Mouse (Mus musculus) cortical plate, adult 2 months (tissue): Measurements from ENCODE around the gene Chchd3. TPM values are rescaled to one million over a fixed set of nuclear protein-coding genes. Genes with fewer than 3 reads are reported as not detected.

Experiments used
- H3K27ac ChIP-seq: fragments of 200-500 bp; 2 replicates; pipeline ENCODE4 v1.5.1; 2012; ENCODE audit warnings: low read length, control low read depth, inconsistent platforms; ENCODE audit not compliant: insufficient read depth
- H3K4me1 ChIP-seq: fragments of 200-500 bp; 2 replicates; pipeline ENCODE4 v1.6.1; 2011; ENCODE audit warnings: low read length; ENCODE audit not compliant: control insufficient read depth, insufficient read depth
- H3K4me3 ChIP-seq: fragments of 200-500 bp; 2 replicates; pipeline ENCODE4 v1.5.1; 2011; ENCODE audit warnings: mild to moderate bottlenecking, low read length, control low read depth; ENCODE audit not compliant: insufficient read depth
- CTCF ChIP-seq: fragments of 200-500 bp; IDR thresholded peaks from 2 replicates; pipeline ENCODE4 v1.5.1; 2011; ENCODE audit warnings: mild to moderate bottlenecking, control low read depth, low read length; ENCODE audit not compliant: insufficient read depth; ENCODE audit errors: extremely low read depth
- POLR2A ChIP-seq: fragments of 200-500 bp; IDR thresholded peaks from 2 replicates; pipeline ENCODE4 v1.6.1; 2011; ENCODE audit warnings: mild to moderate bottlenecking, low read length, control low read depth; ENCODE audit not compliant: insufficient read depth; ENCODE audit errors: extremely low read depth
- polyA plus RNA-seq: library from polyadenylated mRNA; depleted of rRNA; stranded (reverse); fragments of >200 nt; gene quantifications from 2 replicates; pipeline ENCODE4 v1.2.3, GENCODE M21; 2012

Chchd3 gene
- polyA plus RNA-seq, 1 experiment = 103 TPM

DNA sequence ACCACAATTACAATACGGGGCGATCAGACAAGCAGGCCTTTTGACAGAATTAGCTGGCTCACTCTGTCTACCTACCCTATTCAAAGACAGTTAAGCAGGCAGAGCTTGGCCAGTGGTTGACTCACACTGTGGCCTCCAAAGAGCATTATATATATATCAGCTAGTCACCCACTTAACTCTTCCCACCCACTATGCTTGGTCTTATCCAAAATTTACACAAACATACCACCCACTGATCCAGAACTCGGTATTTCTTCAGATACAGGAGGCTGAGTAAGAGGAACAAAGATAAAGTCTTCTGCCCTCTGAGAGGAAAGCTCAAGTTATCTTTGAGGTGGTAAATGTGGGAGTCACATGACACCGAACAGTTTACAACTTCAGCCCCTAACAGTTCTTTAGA is 4.4 kb downstream of the Chchd3 start:
- TF ChIP-seq CTCF (no peak), POLR2A (no peak)
- Histone ChIP-seq H3K4me1 (no peaks in the 10 kb centered on the region; the same call in 1 of the 2 replicates), H3K27ac (no peak overlapping the region), H3K4me3 (no peak overlapping the region)

DNA sequence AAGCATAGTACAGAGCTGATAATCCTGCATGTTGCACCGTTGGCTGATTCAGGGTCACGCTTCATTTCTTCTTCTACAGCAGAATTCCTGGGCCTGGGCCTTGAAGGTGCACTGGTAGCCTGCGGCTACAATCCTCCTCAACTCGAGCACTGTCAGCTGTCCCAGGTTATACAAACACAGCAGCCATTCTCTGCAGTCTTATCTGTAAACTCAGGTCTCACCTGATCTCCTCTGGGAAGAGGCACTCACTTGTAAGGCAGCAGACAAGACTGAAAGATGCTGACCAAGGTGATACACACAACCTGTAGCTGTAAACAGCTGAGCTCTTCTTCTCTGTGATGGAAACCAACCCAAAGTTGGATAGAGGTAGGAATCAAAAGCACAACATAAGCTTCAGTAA is 5.1 kb downstream of the Chchd3 start:
- TF ChIP-seq POLR2A (no peak), CTCF (no peak)
- peaks cover under 1% of the 10 kb centered on the region; the same call in 1 of the 2 replicates for H3K4me1 ChIP-seq
- H3K27ac ChIP-seq = no peak overlapping the region
- H3K4me3 ChIP-seq = no peak overlapping the region

DNA sequence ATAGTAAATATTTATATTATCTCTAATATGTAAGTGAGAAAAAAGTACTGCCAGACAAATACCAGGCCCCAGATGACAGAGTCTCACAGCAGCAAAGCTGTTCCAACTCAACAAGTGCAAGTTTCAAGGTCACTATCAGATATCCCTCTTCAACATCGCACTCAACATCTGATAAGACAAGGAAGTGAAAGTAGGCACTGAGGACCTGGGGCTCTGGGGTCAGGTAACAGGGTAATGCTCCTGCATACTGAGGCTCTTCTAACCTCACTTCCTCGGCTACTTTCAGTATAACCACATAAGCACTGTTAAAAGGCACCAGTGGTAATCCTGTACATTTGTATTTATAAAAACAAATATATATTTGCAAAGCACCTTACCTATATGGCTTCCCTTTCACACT is 8.4 kb downstream of the Chchd3 start:
- H3K4me3 ChIP-seq = no peak overlapping the region
- no peak overlapping the region for H3K27ac ChIP-seq
- no peak for TF ChIP-seq POLR2A
- TF ChIP-seq CTCF = no peak
- peaks cover 1% of the 10 kb centered on the region; the same call in 1 of the 2 replicates for H3K4me1 ChIP-seq

DNA sequence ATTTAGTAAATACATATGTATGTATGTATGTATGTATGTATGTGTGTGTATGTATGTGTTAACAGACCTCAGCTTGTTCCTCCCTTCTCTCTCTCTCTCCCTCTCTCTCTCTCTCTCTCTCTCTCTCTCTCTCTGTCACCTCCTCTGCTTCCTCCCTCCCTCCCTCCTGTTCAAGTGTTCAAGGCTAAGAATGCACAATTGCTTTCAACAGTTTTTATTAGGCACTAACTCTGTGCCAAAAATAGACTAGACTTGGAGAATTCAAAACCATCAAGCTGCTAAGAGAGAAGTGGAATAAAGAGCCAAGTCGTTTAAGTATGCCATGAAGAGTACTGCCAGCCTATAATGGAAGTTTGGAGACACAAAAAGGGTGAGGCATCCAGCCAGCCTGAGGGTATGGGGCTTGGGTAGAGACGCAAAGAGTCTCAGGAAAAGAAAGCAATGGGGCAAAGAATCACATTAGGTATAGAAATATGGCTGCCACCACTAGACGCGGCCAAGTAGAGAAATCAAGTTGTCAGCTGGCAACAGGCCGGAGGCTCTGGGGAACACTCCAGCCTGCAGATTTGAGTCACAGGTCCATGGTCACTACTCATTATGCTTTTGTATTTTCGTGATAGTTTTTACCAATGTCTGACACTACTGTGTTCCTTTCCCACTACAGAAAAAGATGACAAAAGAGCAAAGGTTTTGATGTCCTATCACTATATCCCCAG is 10.2 kb downstream of the Chchd3 start:
- Histone ChIP-seq H3K4me3 (no peak overlapping the region), H3K27ac (no peak overlapping the region), H3K4me1 (peaks cover 1% of the 10 kb centered on the region; the same call in 1 of the 2 replicates)
- TF ChIP-seq POLR2A = no peak
- no peak for TF ChIP-seq CTCF

DNA sequence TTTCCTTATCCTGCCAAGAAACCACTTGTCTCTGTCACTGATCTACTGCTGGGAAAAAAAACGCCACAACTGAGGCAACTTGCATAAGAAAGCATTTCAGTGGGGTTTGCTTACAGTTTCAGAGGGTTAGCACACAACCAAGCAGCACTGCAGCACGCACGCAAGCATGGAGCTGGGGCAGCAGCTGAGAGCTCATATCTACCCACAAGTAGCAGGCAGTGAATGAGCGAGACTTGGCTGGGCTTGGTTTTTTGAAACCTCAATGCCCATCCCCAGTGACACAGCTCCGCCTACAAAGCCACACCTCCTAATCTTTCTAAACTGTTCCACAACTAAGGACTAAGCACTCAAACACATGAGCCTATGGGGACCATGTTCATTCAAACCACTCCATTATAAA is 16.6 kb downstream of the Chchd3 start:
- no peak overlapping the region for H3K27ac ChIP-seq
- peaks cover 1% of the 10 kb centered on the region; the same call in 1 of the 2 replicates for H3K4me1 ChIP-seq
- TF ChIP-seq CTCF (no peak), POLR2A (no peak)
- no peak overlapping the region for H3K4me3 ChIP-seq

DNA sequence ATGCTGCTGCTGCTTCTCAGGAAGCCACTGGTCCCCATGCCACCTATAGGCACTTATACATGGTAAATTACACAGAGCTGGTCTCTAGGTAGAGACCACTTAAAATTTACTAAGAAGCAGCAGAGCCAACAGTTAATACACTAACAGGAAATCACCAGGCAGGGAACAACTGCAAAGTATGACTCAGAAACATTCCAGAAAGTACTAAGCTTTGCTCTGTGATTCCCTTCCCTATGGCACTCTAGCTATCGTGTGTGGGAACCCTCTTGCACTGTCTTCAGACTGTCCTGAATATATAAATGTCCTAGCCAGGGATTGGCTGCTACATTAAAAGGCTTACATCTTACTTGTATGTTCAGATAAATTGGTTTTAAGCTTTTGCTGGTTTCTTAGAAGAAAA is 17.2 kb downstream of the Chchd3 start:
- no peak overlapping the region for H3K27ac ChIP-seq
- no peak overlapping the region for H3K4me3 ChIP-seq
- TF ChIP-seq CTCF (no peak), POLR2A (no peak)

DNA sequence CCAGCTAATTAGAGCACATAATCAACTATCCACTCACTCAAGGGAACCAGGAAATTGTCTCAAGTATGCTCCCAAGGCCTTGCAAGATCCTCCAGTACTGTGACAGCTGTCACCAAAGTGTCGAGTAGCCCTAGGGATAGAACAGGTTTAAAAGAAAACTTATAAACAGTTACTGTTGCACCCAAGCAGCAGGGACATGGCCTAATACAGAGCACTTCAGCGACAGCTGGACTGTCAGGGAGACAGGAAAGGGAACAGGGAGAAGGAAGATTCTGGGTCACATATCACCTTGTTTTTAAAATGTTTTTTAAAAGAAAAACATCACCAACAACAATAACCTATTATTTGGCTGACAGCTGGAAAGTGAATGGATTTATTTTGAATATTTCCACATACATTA is 18.1 kb downstream of the Chchd3 start:
- H3K27ac ChIP-seq = no peak overlapping the region
- H3K4me3 ChIP-seq = no peak overlapping the region
- H3K4me1 ChIP-seq = peaks cover 1% of the 10 kb centered on the region; the same call in 1 of the 2 replicates
- TF ChIP-seq CTCF (no peak), POLR2A (no peak)

More for the DNA sequence above, 17.2 kb downstream of the Chchd3 start:
- H3K4me1 ChIP-seq = peaks cover 1% of the 10 kb centered on the region; the same call in 1 of the 2 replicates

DNA sequence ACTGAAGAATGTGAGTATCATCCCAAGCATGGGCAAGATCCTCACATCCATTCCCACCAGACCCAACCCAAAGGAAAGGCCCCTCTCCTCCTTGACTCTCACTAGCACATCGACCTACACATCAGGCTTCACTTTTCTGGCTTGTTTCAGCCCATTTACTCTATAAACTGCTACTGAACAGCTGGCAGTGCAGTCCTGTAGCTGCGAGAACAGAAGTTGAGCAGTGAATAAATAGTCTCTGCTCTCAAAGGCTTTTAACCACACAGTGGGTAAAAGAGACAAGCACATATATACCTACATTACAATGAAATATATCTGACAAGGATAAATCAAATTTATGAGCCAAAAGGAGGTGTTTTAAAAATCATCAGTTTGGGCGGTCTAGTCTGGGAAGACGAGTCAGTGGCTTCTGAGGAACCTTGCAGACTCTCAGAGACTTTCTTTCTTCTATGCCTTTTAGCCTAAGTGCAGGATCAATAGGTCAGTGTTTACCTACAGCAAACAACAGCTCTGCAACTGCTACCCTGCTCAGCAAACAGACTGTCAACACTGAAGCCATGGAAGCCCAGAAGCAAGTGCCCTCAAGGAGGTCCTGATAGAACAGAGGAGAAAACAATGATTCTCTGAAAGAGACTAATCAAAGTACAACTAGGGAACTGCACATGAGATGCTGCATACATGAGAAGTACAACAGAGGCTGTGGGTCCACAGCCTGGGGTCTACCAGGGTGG is 19.5 kb downstream of the Chchd3 start:
- TF ChIP-seq POLR2A (no peak), CTCF (no peak)
- Histone ChIP-seq H3K4me1 (peaks cover 1% of the 10 kb centered on the region; the same call in 1 of the 2 replicates), H3K4me3 (no peak overlapping the region), H3K27ac (no peak overlapping the region)

DNA sequence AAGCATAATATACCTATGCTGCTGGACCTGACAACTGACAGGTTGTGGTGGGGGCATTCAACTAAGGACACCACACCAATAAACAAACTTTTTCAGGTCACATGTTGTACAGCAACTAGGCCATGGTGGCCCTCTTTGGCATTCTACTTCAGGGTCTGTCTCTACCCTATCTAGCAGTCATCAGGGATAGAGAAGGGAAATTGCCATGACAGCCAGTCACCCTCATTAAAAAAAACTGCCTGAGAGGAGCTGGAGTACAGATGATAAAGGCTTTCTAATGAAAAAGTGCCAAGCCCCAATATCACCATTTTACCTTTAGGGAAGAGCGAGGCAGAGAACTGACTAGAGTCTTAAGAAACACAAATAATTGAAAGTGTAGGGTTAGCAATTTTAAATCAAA is 27.5 kb downstream of the Chchd3 start:
- no peaks in the 10 kb centered on the region for H3K4me1 ChIP-seq
- no peak overlapping the region for H3K4me3 ChIP-seq
- TF ChIP-seq POLR2A = no peak
- no peak for TF ChIP-seq CTCF
- H3K27ac ChIP-seq = no peak overlapping the region

DNA sequence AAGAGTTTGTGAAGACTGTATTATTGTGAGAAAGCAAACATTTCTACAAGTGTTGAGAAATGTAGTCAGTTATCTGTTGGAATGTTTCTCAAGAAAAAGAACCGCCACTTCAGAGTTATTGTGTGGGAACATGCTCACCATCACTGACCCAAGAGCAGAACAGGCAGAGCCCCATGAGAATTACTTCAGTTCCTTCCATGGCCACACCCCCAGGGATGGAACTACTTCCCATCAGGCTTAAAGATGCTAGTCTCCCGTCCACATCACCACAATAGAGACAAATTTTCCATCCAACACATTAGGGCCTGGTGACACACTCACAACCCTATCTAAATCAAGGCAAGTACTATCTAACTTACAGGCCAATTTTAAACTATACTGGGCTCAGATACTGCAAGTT is 28.4 kb downstream of the Chchd3 start:
- Histone ChIP-seq H3K4me3 (no peak overlapping the region), H3K4me1 (no peaks in the 10 kb centered on the region)
- TF ChIP-seq POLR2A (no peak), CTCF (no peak)

DNA sequence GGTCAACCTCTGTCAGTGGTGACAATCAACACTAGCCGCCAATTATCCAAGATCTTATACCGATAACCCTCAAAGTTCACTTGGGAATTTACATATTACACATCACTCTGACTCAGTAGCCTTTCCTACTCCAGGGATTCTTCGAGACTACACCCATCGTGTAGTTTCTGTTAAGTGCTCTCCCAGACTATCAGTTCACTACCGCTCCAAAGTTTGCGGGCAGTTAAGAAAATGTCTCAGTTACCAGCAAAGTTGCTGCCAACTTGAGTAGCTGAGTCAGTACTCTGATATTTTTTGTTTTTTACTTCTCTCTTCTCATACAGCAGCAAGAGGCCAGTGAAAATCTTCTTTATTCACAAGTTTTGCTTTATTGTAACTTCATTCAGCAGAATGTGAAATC is 31.8 kb downstream of the Chchd3 start:
- TF ChIP-seq POLR2A (no peak), CTCF (no peak)
- no peak overlapping the region for H3K4me3 ChIP-seq
- no peaks in the 10 kb centered on the region for H3K4me1 ChIP-seq
- H3K27ac ChIP-seq = no peak overlapping the region

More for the DNA sequence above, 28.4 kb downstream of the Chchd3 start:
- H3K27ac ChIP-seq = no peak overlapping the region
